Mouse (Mus musculus) liver, postnatal 0 days (tissue): ENCODE measurements around the gene Mis18a.

Experiments used
- CTCF ChIP-seq: sonication (generic); IDR thresholded peaks from 2 replicates; pipeline ENCODE4 v1.5.1; 2016; ENCODE audit warnings: antibody characterized with exemption, low read depth
- EP300 ChIP-seq: IDR thresholded peaks from 2 replicates; pipeline ENCODE4 v1.6.1; 2016; ENCODE audit warnings: antibody characterized with exemption, low read depth, mild to moderate bottlenecking

GRCm38 (mm10) chr16:90703646-90704045 lies 23.6 kb downstream of the Mis18a start:
- TF ChIP-seq CTCF (no peak), EP300 (no peak)
